Mouse (Mus musculus) ES-Bruce4 (cell line): Measurements from ENCODE around the gene Lrrk1.

ENCODE experiments used
- CTCF ChIP-seq: IDR thresholded peaks from one replicate; pipeline ENCODE4 v1.8.1; 2011; ENCODE audit warnings: low read depth, low read length
- POLR2A ChIP-seq: IDR thresholded peaks from one replicate; pipeline ENCODE4 v1.8.1; 2011; ENCODE audit warnings: low read length; ENCODE audit not compliant: insufficient read depth

GRCm38 (mm10) chr7:66301486-66301885 lies 86.7 kb downstream of the Lrrk1 start:
- no peak for TF ChIP-seq CTCF
- TF ChIP-seq POLR2A, result no peak
